Mouse (Mus musculus) heart, embryonic 15.5 days (tissue): ENCODE measurements around the gene Atp2c2. TPM values are rescaled to one million over a fixed set of nuclear protein-coding genes. Genes with fewer than 3 reads are reported as not detected.

Source experiments
- ATAC-seq: fragments of 200-750 bp; cut with Nextera tagmentation; replicated peaks from 2 replicates; pipeline ENCODE4 v1.8.0; 2017; ENCODE audit warnings: low read depth, moderate TSS enrichment; ENCODE audit not compliant: insufficient number of reproducible peaks, insufficient read depth, low FRiP score
- H3K27ac ChIP-seq: fragments of 300-500 bp; sonication (generic); 2 replicates; pipeline ENCODE4 v1.5.1; 2015; ENCODE audit warnings: mild to moderate bottlenecking, inconsistent platforms
- H3K27me3 ChIP-seq: fragments of 300-500 bp; sonication (generic); 2 replicates; pipeline ENCODE4 v1.6.1; 2015; ENCODE audit warnings: inconsistent platforms
- H3K36me3 ChIP-seq: fragments of 300-500 bp; sonication (generic); 2 replicates; pipeline ENCODE4 v1.6.1; 2015; ENCODE audit warnings: mild to moderate bottlenecking, inconsistent platforms
- H3K4me1 ChIP-seq: fragments of 300-500 bp; sonication (generic); replicated peaks from 2 replicates; pipeline ENCODE4 v1.6.1; 2015; ENCODE audit warnings: inconsistent platforms
- H3K4me2 ChIP-seq: fragments of 300-500 bp; sonication (generic); 2 replicates; pipeline ENCODE4 v1.6.1; 2015; ENCODE audit warnings: inconsistent platforms, mild to moderate bottlenecking, moderate library complexity
- H3K4me3 ChIP-seq: fragments of 300-500 bp; sonication (generic); 2 replicates; pipeline ENCODE4 v1.5.1; 2015; ENCODE audit warnings: mild to moderate bottlenecking, inconsistent platforms
- H3K9ac ChIP-seq: fragments of 300-500 bp; sonication (generic); 2 replicates; pipeline ENCODE4 v1.6.1; 2015; ENCODE audit warnings: mild to moderate bottlenecking, inconsistent platforms
- H3K9me3 ChIP-seq: fragments of 300-500 bp; sonication (generic); replicated peaks from 2 replicates; pipeline ENCODE4 v1.6.1; 2016; ENCODE audit warnings: inconsistent platforms
- WGBS: fragments of 180-500 bp; shearing (Covaris S2); methylation state at CpG from one replicate; pipeline ENCODE4 v1.1.7; 2015; ENCODE audit warnings: mixed read lengths; 5-methylcytosine and 5-hydroxymethylcytosine counted together
- polyA plus RNA-seq: library from polyadenylated mRNA; unstranded; fragments of >200 nt; fragmentation: Nextera tagmentation; extraction: Ambion mirVana; gene quantifications from 2 replicates; pipeline ENCODE4 v1.2.1, GENCODE M21; 2015

The Atp2c2 gene
- polyA plus RNA-seq, 1 experiment from 2014 or later = 0.13 TPM

- Histone ChIP-seq H3K4me2 (no peak overlapping the region), H3K27me3 (no peaks in the 10 kb centered on the region), H3K4me3 (no peak overlapping the region), H3K9me3 (no peaks in the 10 kb centered on the region), H3K9ac (no peak overlapping the region), H3K36me3 (no peaks in the 10 kb centered on the region), H3K4me1 (0 out of 2 replicates have a peak, but pooled peaks cover 4% of the 10 kb centered on the region), H3K27ac (no peak overlapping the region)
- no peak for ATAC-seq
- 62% methylated on average over 4 of the region's 4 CpGs for WGBS
These were observed 44.8 kb downstream of the Atp2c2 start for GRCm38 (mm10) chr8:119744604-119745003.

GRCm38 (mm10) chr8:119755238-119756146, 55.7 kb downstream of the Atp2c2 start:
- Histone ChIP-seq H3K4me2 (peak overlapping the region; percentile 55), H3K27me3 (no peaks in the 10 kb centered on the region), H3K27ac (no peak overlapping the region), H3K9ac (no peak overlapping the region), H3K4me3 (peak overlapping the region; percentile 28), H3K36me3 (no peaks in the 10 kb centered on the region), H3K9me3 (no peaks in the 10 kb centered on the region), H3K4me1 (peaks cover 25% of the 10 kb centered on the region)
- 23% methylated on average over 28 of the region's 28 CpGs for WGBS
- ATAC-seq = no peak

GRCm38 (mm10) chr8:119756147-119756461, 56.3 kb downstream of the Atp2c2 start:
- Histone ChIP-seq H3K4me1 (peaks cover 25% of the 10 kb centered on the region), H3K36me3 (no peaks in the 10 kb centered on the region), H3K9ac (no peak overlapping the region), H3K27me3 (no peaks in the 10 kb centered on the region), H3K27ac (no peak overlapping the region), H3K9me3 (no peaks in the 10 kb centered on the region), H3K4me2 (peak overlapping the region; percentile 55; the same call in 1 of the 2 replicates), H3K4me3 (peak overlapping the region; percentile 28; the same call in 1 of the 2 replicates)
- no peak for ATAC-seq
- WGBS = 55% methylated on average over 2 of the region's 2 CpGs

- H3K9ac ChIP-seq = no peak overlapping the region
- no peaks in the 10 kb centered on the region for H3K9me3 ChIP-seq
- H3K27me3 ChIP-seq = no peaks in the 10 kb centered on the region
- H3K4me1 ChIP-seq = peaks cover 25% of the 10 kb centered on the region
- WGBS = 34% methylated on average over 5 of the region's 5 CpGs
- H3K4me3 ChIP-seq = no peak overlapping the region
- H3K36me3 ChIP-seq = peaks cover 1% of the 10 kb centered on the region; the same call in 1 of the 2 replicates
- no peak overlapping the region for H3K27ac ChIP-seq
- ATAC-seq = no peak; the same call in 1 of the 2 replicates
- no peak overlapping the region; the same call in 1 of the 2 replicates for H3K4me2 ChIP-seq
These were observed 56.7 kb downstream of the Atp2c2 start for GRCm38 (mm10) chr8:119756538-119756937.

GRCm38 (mm10) chr8:119761692-119762091, 61.9 kb downstream of the Atp2c2 start:
- Histone ChIP-seq H3K4me3 (no peak overlapping the region), H3K27me3 (no peaks in the 10 kb centered on the region), H3K9ac (no peak overlapping the region), H3K27ac (no peak overlapping the region), H3K9me3 (no peaks in the 10 kb centered on the region), H3K4me2 (no peak overlapping the region), H3K36me3 (peaks cover 11% of the 10 kb centered on the region; the same call in 1 of the 2 replicates), H3K4me1 (peaks cover 5% of the 10 kb centered on the region)
- ATAC-seq = no peak
- WGBS = 79% methylated on average over 11 of the region's 11 CpGs

GRCm38 (mm10) chr8:119762226-119763220, 62.7 kb downstream of the Atp2c2 start:
- H3K9me3 ChIP-seq = no peaks in the 10 kb centered on the region
- H3K9ac ChIP-seq = no peak overlapping the region
- H3K27me3 ChIP-seq = no peaks in the 10 kb centered on the region
- no peak overlapping the region for H3K4me3 ChIP-seq
- WGBS = 79% methylated on average over 21 of the region's 21 CpGs
- H3K4me1 ChIP-seq = no peaks in the 10 kb centered on the region
- H3K27ac ChIP-seq = no peak overlapping the region
- peaks cover 19% of the 10 kb centered on the region; the same call in 1 of the 2 replicates for H3K36me3 ChIP-seq
- ATAC-seq = no peak
- H3K4me2 ChIP-seq = no peak overlapping the region

- no peak overlapping the region for H3K27ac ChIP-seq
- no peak for ATAC-seq
- H3K4me2 ChIP-seq = no peak overlapping the region
- peaks cover 25% of the 10 kb centered on the region for H3K36me3 ChIP-seq
- no peak overlapping the region for H3K9ac ChIP-seq
- H3K27me3 ChIP-seq = no peaks in the 10 kb centered on the region
- WGBS = 87% methylated on average over 10 of the region's 10 CpGs
- H3K9me3 ChIP-seq = no peaks in the 10 kb centered on the region
- no peaks in the 10 kb centered on the region for H3K4me1 ChIP-seq
- H3K4me3 ChIP-seq = no peak overlapping the region
These were observed 65.5 kb downstream of the Atp2c2 start for GRCm38 (mm10) chr8:119765311-119765710.

- H3K27me3 ChIP-seq = no peaks in the 10 kb centered on the region
- H3K4me3 ChIP-seq = no peak overlapping the region
- no peak overlapping the region for H3K9ac ChIP-seq
- 72% methylated on average over 22 of the region's 22 CpGs for WGBS
- H3K4me2 ChIP-seq = no peak overlapping the region
- H3K36me3 ChIP-seq = peaks cover 26% of the 10 kb centered on the region
- H3K4me1 ChIP-seq = no peaks in the 10 kb centered on the region
- no peak for ATAC-seq
- H3K27ac ChIP-seq = no peak overlapping the region
- no peaks in the 10 kb centered on the region for H3K9me3 ChIP-seq
These were observed 66.1 kb downstream of the Atp2c2 start for GRCm38 (mm10) chr8:119765761-119766444.

GRCm38 (mm10) chr8:119776668-119777245, 76.9 kb downstream of the Atp2c2 start:
- H3K9ac ChIP-seq = 0 out of 2 replicates have a peak overlapping the region, but pooled peaks have one; percentile 17

GRCm38 (mm10) chr8:119777765-119778164, 78.0 kb downstream of the Atp2c2 start:
- H3K4me1 ChIP-seq = peaks cover 21% of the 10 kb centered on the region
- H3K27me3 ChIP-seq = no peaks in the 10 kb centered on the region
- 18% methylated on average over 7 of the region's 7 CpGs for WGBS
- peak overlapping the region; percentile 84 for H3K4me2 ChIP-seq
- peak overlapping the region; percentile 74 for H3K27ac ChIP-seq
- peak overlapping the region; percentile 68 for H3K4me3 ChIP-seq
- ATAC-seq = no peak
- peaks cover 4% of the 10 kb centered on the region; the same call in 1 of the 2 replicates for H3K36me3 ChIP-seq
- no peaks in the 10 kb centered on the region for H3K9me3 ChIP-seq
- peak overlapping the region; percentile 68 for H3K9ac ChIP-seq

More at GRCm38 (mm10) chr8:119776668-119777245, 76.9 kb downstream of the Atp2c2 start:
- 69% methylated on average over 7 of the region's 7 CpGs for WGBS
- H3K4me2 ChIP-seq = no peak overlapping the region
- H3K36me3 ChIP-seq = peaks cover 11% of the 10 kb centered on the region
- no peaks in the 10 kb centered on the region for H3K27me3 ChIP-seq
- H3K4me3 ChIP-seq = no peak overlapping the region
- ATAC-seq = no peak
- H3K4me1 ChIP-seq = peaks cover 21% of the 10 kb centered on the region
- no peak overlapping the region for H3K27ac ChIP-seq
- no peaks in the 10 kb centered on the region for H3K9me3 ChIP-seq
